Mouse (Mus musculus) lung, adult 2 months (tissue): ENCODE measurements at regions not wholly inside any gene's neighbourhood (a gene's known extent, or its start where the extent isn't known, plus 50 kb on each side); places are given as distances from the start of the nearest gene placed in this dataset.

Experiments
- CTCF ChIP-seq: fragments of 200-500 bp; IDR thresholded peaks from 2 replicates; pipeline ENCODE4 v1.5.1; 2011; ENCODE audit warnings: mild to moderate bottlenecking, low read length, control low read depth; ENCODE audit not compliant: insufficient read depth
- POLR2A ChIP-seq: fragments of 200-500 bp; IDR thresholded peaks from 2 replicates; pipeline ENCODE4 v1.6.1; 2011; ENCODE audit warnings: low read depth, mild to moderate bottlenecking, control low read depth, low read length, borderline replicate concordance; ENCODE audit errors: extremely low read depth

DNA sequence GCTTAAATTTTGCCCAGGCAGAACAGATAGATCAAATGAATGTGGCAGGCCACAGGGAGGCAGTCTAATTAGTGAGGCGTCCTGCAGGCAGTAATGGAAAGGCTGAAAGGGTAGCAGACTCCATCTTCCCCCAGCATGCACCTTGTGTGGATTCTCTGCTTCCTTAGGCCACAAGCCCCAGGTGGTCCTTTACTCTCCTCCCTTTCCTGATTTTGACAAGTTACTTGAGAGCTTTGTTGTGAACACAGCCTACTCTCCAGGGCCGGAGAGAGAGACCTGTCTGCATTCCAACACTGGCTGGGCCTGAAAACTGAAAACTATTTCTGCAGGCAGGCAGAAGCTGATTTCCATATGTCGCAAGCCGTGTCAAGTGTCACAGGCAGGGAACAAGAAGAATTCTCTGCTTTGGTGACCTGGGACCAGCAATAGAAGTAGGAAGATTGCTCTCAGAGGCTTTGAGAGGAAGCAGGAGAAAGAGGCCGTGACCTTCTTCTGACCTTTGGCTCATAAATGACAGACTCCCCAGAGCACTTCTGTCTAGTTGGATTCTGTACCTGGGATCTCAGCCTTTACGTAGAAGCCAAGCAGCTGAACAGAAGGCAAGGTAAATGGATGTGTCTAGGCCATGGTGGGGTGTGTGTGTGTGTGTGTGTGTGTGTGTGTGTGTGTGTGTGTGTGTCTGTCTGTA lies 619.2 kb upstream of the Cdh5 start:
- TF ChIP-seq CTCF (no peak), POLR2A (no peak)
